Mouse (Mus musculus): ENCODE results near the gene Gm45837. TPM values are rescaled to one million over a fixed set of nuclear protein-coding genes. Genes with fewer than 3 reads are reported as not detected.

Gene Gm45837
- polyA plus RNA-seq, 1 experiment from 2014 or later: not detected

- Histone ChIP-seq H3K4me1 (ENCODE audit: control insufficient read depth, insufficient read depth, low read length) (no peaks in the 10 kb centered on the region), H3K9ac (replicated peaks; ENCODE audit: low read length) (no peak overlapping the region), H3K36me3 (ENCODE audit: control insufficient read depth, insufficient read depth, low read length) (no peaks in the 10 kb centered on the region), H3K27ac (replicated peaks; ENCODE audit: low read depth, low read length) (no peak overlapping the region), H3K4me3 (replicated peaks; ENCODE audit: low read depth, low read length) (no peak overlapping the region), H3K9me3 (ENCODE audit: control insufficient read depth, low read length) (no peaks in the 10 kb centered on the region), H3K4me2 (ENCODE audit: low read length) (no peak overlapping the region), H3K27me3 (ENCODE audit: control insufficient read depth, insufficient read depth, low read length) (no peaks in the 10 kb centered on the region)
- no peak; the same call in 1 of the 2 replicates for ATAC-seq (ENCODE audit: low FRiP score, low TSS enrichment)
- peak; percentile 87 for DNase-seq
These were observed 36.5 kb upstream of the Gm45837 start for GRCm38 (mm10) chr7:101374155-101374554.

GRCm38 (mm10) chr7:101376701-101377340 lies 33.9 kb upstream of the Gm45837 start:
- H3K27me3 ChIP-seq (ENCODE audit: control insufficient read depth, insufficient read depth, low read length): no peaks in the 10 kb centered on the region
- ATAC-seq (ENCODE audit: low FRiP score, low TSS enrichment): no peak
- no peaks in the 10 kb centered on the region for H3K4me1 ChIP-seq (ENCODE audit: control insufficient read depth, insufficient read depth, low read length)
- DNase-seq: no peak
- WGBS: 72% methylated on average over 10 of the region's 10 CpGs
- no peak overlapping the region for H3K9ac ChIP-seq (replicated peaks; ENCODE audit: low read length)
- H3K4me3 ChIP-seq (replicated peaks; ENCODE audit: low read depth, low read length): no peak overlapping the region
- H3K4me2 ChIP-seq (ENCODE audit: low read length): no peak overlapping the region
- no peaks in the 10 kb centered on the region for H3K9me3 ChIP-seq (ENCODE audit: control insufficient read depth, low read length)
- no peak overlapping the region for H3K27ac ChIP-seq (replicated peaks; ENCODE audit: low read depth, low read length)
- H3K36me3 ChIP-seq (ENCODE audit: control insufficient read depth, insufficient read depth, low read length): no peaks in the 10 kb centered on the region

- WGBS: 31% methylated on average over 7 of the region's 7 CpGs
- Histone ChIP-seq H3K36me3 (ENCODE audit: control insufficient read depth, insufficient read depth, low read length) (no peaks in the 10 kb centered on the region), H3K4me3 (replicated peaks; ENCODE audit: low read depth, low read length) (no peak overlapping the region), H3K27me3 (ENCODE audit: control insufficient read depth, insufficient read depth, low read length) (no peaks in the 10 kb centered on the region), H3K9ac (replicated peaks; ENCODE audit: low read length) (no peak overlapping the region), H3K4me2 (ENCODE audit: low read length) (no peak overlapping the region; the same call in 1 of the 2 replicates), H3K27ac (replicated peaks; ENCODE audit: low read depth, low read length) (no peak overlapping the region), H3K4me1 (ENCODE audit: control insufficient read depth, insufficient read depth, low read length) (no peaks in the 10 kb centered on the region), H3K9me3 (ENCODE audit: control insufficient read depth, low read length) (no peaks in the 10 kb centered on the region)
- peak; percentile 47 for DNase-seq
- no peak for ATAC-seq (ENCODE audit: low FRiP score, low TSS enrichment)
These were observed 32.9 kb upstream of the Gm45837 start for GRCm38 (mm10) chr7:101377741-101378262.

GRCm38 (mm10) chr7:101378285-101378684 lies 32.4 kb upstream of the Gm45837 start:
- H3K27ac ChIP-seq (replicated peaks; ENCODE audit: low read depth, low read length): no peak overlapping the region
- DNase-seq (no peak), ATAC-seq (ENCODE audit: low FRiP score, low TSS enrichment) (no peak)
- no peak overlapping the region for H3K4me3 ChIP-seq (replicated peaks; ENCODE audit: low read depth, low read length)
- no peak overlapping the region; the same call in 1 of the 2 replicates for H3K4me2 ChIP-seq (ENCODE audit: low read length)
- no peaks in the 10 kb centered on the region for H3K27me3 ChIP-seq (ENCODE audit: control insufficient read depth, insufficient read depth, low read length)
- 53% methylated on average over 3 of the region's 3 CpGs for WGBS
- H3K9ac ChIP-seq (replicated peaks; ENCODE audit: low read length): no peak overlapping the region
- no peaks in the 10 kb centered on the region for H3K9me3 ChIP-seq (ENCODE audit: control insufficient read depth, low read length)
- H3K36me3 ChIP-seq (ENCODE audit: control insufficient read depth, insufficient read depth, low read length): no peaks in the 10 kb centered on the region
- no peaks in the 10 kb centered on the region for H3K4me1 ChIP-seq (ENCODE audit: control insufficient read depth, insufficient read depth, low read length)

- DNase-seq (no peak), ATAC-seq (ENCODE audit: low FRiP score, low TSS enrichment) (no peak)
- Histone ChIP-seq H3K4me1 (ENCODE audit: control insufficient read depth, insufficient read depth, low read length) (no peaks in the 10 kb centered on the region), H3K36me3 (ENCODE audit: control insufficient read depth, insufficient read depth, low read length) (no peaks in the 10 kb centered on the region), H3K27me3 (ENCODE audit: control insufficient read depth, insufficient read depth, low read length) (no peaks in the 10 kb centered on the region), H3K27ac (replicated peaks; ENCODE audit: low read depth, low read length) (no peak overlapping the region), H3K9ac (replicated peaks; ENCODE audit: low read length) (no peak overlapping the region), H3K4me2 (ENCODE audit: low read length) (no peak overlapping the region), H3K9me3 (ENCODE audit: control insufficient read depth, low read length) (no peaks in the 10 kb centered on the region), H3K4me3 (replicated peaks; ENCODE audit: low read depth, low read length) (no peak overlapping the region)
- 65% methylated on average over 5 of the region's 5 CpGs for WGBS
These were observed 31.8 kb upstream of the Gm45837 start for GRCm38 (mm10) chr7:101378796-101379465.

- WGBS: 88% methylated on average over 2 of the region's 2 CpGs
- no peaks in the 10 kb centered on the region for H3K36me3 ChIP-seq (ENCODE audit: control insufficient read depth, insufficient read depth, low read length)
- DNase-seq: no peak
- no peak overlapping the region for H3K9ac ChIP-seq (replicated peaks; ENCODE audit: low read length)
- H3K4me2 ChIP-seq (ENCODE audit: low read length): no peak overlapping the region
- no peaks in the 10 kb centered on the region for H3K4me1 ChIP-seq (ENCODE audit: control insufficient read depth, insufficient read depth, low read length)
- H3K9me3 ChIP-seq (ENCODE audit: control insufficient read depth, low read length): no peaks in the 10 kb centered on the region
- no peak overlapping the region for H3K27ac ChIP-seq (replicated peaks; ENCODE audit: low read depth, low read length)
- ATAC-seq (ENCODE audit: low FRiP score, low TSS enrichment): no peak
- no peak overlapping the region for H3K4me3 ChIP-seq (replicated peaks; ENCODE audit: low read depth, low read length)
- H3K27me3 ChIP-seq (ENCODE audit: control insufficient read depth, insufficient read depth, low read length): no peaks in the 10 kb centered on the region
These were observed 31.0 kb upstream of the Gm45837 start for GRCm38 (mm10) chr7:101379732-101380131.

GRCm38 (mm10) chr7:101381512-101381911 lies 29.2 kb upstream of the Gm45837 start:
- no peak for DNase-seq
- no peaks in the 10 kb centered on the region for H3K4me1 ChIP-seq (ENCODE audit: control insufficient read depth, insufficient read depth, low read length)
- no peak overlapping the region for H3K9ac ChIP-seq (replicated peaks; ENCODE audit: low read length)
- no peak overlapping the region for H3K4me2 ChIP-seq (ENCODE audit: low read length)
- WGBS: 79% methylated on average over 6 of the region's 6 CpGs
- no peak for ATAC-seq (ENCODE audit: low FRiP score, low TSS enrichment)
- no peak overlapping the region for H3K27ac ChIP-seq (replicated peaks; ENCODE audit: low read depth, low read length)
- H3K36me3 ChIP-seq (ENCODE audit: control insufficient read depth, insufficient read depth, low read length): no peaks in the 10 kb centered on the region
- no peaks in the 10 kb centered on the region for H3K9me3 ChIP-seq (ENCODE audit: control insufficient read depth, low read length)
- no peak overlapping the region for H3K4me3 ChIP-seq (replicated peaks; ENCODE audit: low read depth, low read length)
- no peaks in the 10 kb centered on the region for H3K27me3 ChIP-seq (ENCODE audit: control insufficient read depth, insufficient read depth, low read length)

- Histone ChIP-seq H3K9ac (replicated peaks; ENCODE audit: low read length) (no peak overlapping the region), H3K9me3 (ENCODE audit: control insufficient read depth, low read length) (no peaks in the 10 kb centered on the region), H3K36me3 (ENCODE audit: control insufficient read depth, insufficient read depth, low read length) (no peaks in the 10 kb centered on the region), H3K4me3 (replicated peaks; ENCODE audit: low read depth, low read length) (no peak overlapping the region), H3K27me3 (ENCODE audit: control insufficient read depth, insufficient read depth, low read length) (no peaks in the 10 kb centered on the region), H3K4me1 (ENCODE audit: control insufficient read depth, insufficient read depth, low read length) (no peaks in the 10 kb centered on the region), H3K4me2 (ENCODE audit: low read length) (no peak overlapping the region), H3K27ac (replicated peaks; ENCODE audit: low read depth, low read length) (no peak overlapping the region)
- no peak for DNase-seq
- 74% methylated on average over 8 of the region's 8 CpGs for WGBS
- no peak for ATAC-seq (ENCODE audit: low FRiP score, low TSS enrichment)
These were observed 28.3 kb upstream of the Gm45837 start for GRCm38 (mm10) chr7:101382378-101382777.

- Histone ChIP-seq H3K4me3 (replicated peaks; ENCODE audit: low read depth, low read length) (no peak overlapping the region), H3K27me3 (ENCODE audit: control insufficient read depth, insufficient read depth, low read length) (no peaks in the 10 kb centered on the region), H3K27ac (replicated peaks; ENCODE audit: low read depth, low read length) (no peak overlapping the region), H3K9ac (replicated peaks; ENCODE audit: low read length) (no peak overlapping the region), H3K9me3 (ENCODE audit: control insufficient read depth, low read length) (no peaks in the 10 kb centered on the region), H3K4me1 (ENCODE audit: control insufficient read depth, insufficient read depth, low read length) (no peaks in the 10 kb centered on the region), H3K36me3 (ENCODE audit: control insufficient read depth, insufficient read depth, low read length) (no peaks in the 10 kb centered on the region), H3K4me2 (ENCODE audit: low read length) (no peak overlapping the region)
- WGBS: 69% methylated on average over 3 of the region's 3 CpGs
- no peak for ATAC-seq (ENCODE audit: low FRiP score, low TSS enrichment)
- no peak for DNase-seq
These were observed 26.9 kb upstream of the Gm45837 start for GRCm38 (mm10) chr7:101383756-101384155.
